Comparison of ENCODE assay signal across 15 mouse cellular contexts in the genomic region with DNA sequence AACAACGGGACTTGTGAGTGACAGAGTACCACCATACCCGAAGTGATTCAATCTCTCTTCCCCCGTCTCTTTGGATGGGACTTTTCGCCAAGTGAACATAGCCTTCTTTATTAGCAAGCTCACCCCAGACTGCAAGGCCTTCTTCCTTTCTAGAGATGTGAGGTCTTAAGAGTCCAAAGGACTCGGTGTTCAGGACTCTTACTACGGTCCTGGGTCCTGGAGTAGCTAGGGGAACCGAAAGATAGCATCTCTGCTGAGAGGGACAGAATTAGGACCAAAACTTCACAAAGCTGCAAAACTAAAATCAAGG. TPM values are rescaled to one million over a fixed set of nuclear protein-coding genes. Genes with fewer than 3 reads are reported as not detected.
DNase-seq lines count a peak whose midpoint lies in the region; ATAC-seq lines count a peak whose summit lies in the region.
"Had no signal": no experiment of that assay in that cellular context is flagged by ENCODE, and none has a peak within 500 bp of the region (broad histone marks: within the 10 kb centered on the region; RNA-seq: fewer than 3 reads in every experiment).

No protein-coding gene starts in this region.

- H3K36me3 ChIP-seq in hindbrain, embryonic 13.5 days: no peaks in the 10 kb centered on the region
- H3K36me3 ChIP-seq in hindbrain, embryonic 11.5 days (ENCODE audit: control insufficient read depth, insufficient read depth, low read length): no peaks in the 10 kb centered on the region
- no peaks in the 10 kb centered on the region for H3K36me3 ChIP-seq in embryonic facial prominence, embryonic 15.5 days
- H3K36me3 ChIP-seq: liver, embryonic 13.5 days had no signal

- WGBS in hindbrain, embryonic 13.5 days: 2% methylated on average over 7 of the region's 7 CpGs
- WGBS in hindbrain, embryonic 11.5 days: 6% methylated on average over 7 of the region's 7 CpGs
- 25% methylated on average over 7 of the region's 7 CpGs for WGBS in embryonic facial prominence, embryonic 15.5 days

- H3K4me2 ChIP-seq in hindbrain, embryonic 13.5 days: peak overlapping the region; percentile 95
- no peak overlapping the region for H3K4me2 ChIP-seq in hindbrain, embryonic 11.5 days (replicated peaks; ENCODE audit: low read depth, low read length)
- H3K4me2 ChIP-seq in embryonic facial prominence, embryonic 15.5 days (replicated peaks): peak overlapping the region; percentile 95; the same call in 1 of the 2 replicates

- H3K27me3 ChIP-seq in hindbrain, embryonic 13.5 days: peaks cover 98% of the 10 kb centered on the region
- peaks cover 77% of the 10 kb centered on the region for H3K27me3 ChIP-seq in hindbrain, embryonic 11.5 days (ENCODE audit: control insufficient read depth, insufficient read depth, low read length)
- peaks cover 92% of the 10 kb centered on the region for H3K27me3 ChIP-seq in embryonic facial prominence, embryonic 15.5 days

- H3K9me3 ChIP-seq in hindbrain, embryonic 13.5 days: no peaks in the 10 kb centered on the region
- H3K9me3 ChIP-seq in hindbrain, embryonic 11.5 days (ENCODE audit: control insufficient read depth, low read length): no peaks in the 10 kb centered on the region
- H3K9me3 ChIP-seq in embryonic facial prominence, embryonic 15.5 days (replicated peaks): no peaks in the 10 kb centered on the region
- H3K9me3 ChIP-seq: liver, embryonic 13.5 days had no signal

- H3K4me3 ChIP-seq in hindbrain, embryonic 13.5 days: peak overlapping the region; percentile 55
- no peak overlapping the region for H3K4me3 ChIP-seq in hindbrain, embryonic 11.5 days (ENCODE audit: low read depth, low read length)
- peak overlapping the region; percentile 59 for H3K4me3 ChIP-seq in embryonic facial prominence, embryonic 15.5 days (replicated peaks)
- H3K4me3 ChIP-seq: erythroblast, embryonic 14.5 days had no signal

- peaks cover 51% of the 10 kb centered on the region for H3K4me1 ChIP-seq in hindbrain, embryonic 13.5 days (replicated peaks)
- H3K4me1 ChIP-seq in hindbrain, embryonic 11.5 days (replicated peaks; ENCODE audit: control insufficient read depth, insufficient read depth, low read length): 0 out of 2 replicates have a peak, but pooled peaks cover 10% of the 10 kb centered on the region
- peaks cover 57% of the 10 kb centered on the region for H3K4me1 ChIP-seq in embryonic facial prominence, embryonic 15.5 days

- no peak for ATAC-seq in hindbrain, embryonic 13.5 days (ENCODE audit: low FRiP score)
- ATAC-seq in hindbrain, embryonic 11.5 days (ENCODE audit: low FRiP score): no peak
- ATAC-seq in embryonic facial prominence, embryonic 15.5 days (ENCODE audit: insufficient number of reproducible peaks, low FRiP score, low TSS enrichment, low read depth): no peak
- no peak for ATAC-seq in megakaryocyte, adult 5-6 weeks (ENCODE audit: poor library complexity, severe bottlenecking)
- ATAC-seq: activated CD4-positive, CD25-positive, alpha-beta regulatory T cell, adult 4 months had no signal

- no peak overlapping the region for H3K27ac ChIP-seq in hindbrain, embryonic 13.5 days
- no peak overlapping the region for H3K27ac ChIP-seq in hindbrain, embryonic 11.5 days (ENCODE audit: low read depth, low read length)
- no peak overlapping the region for H3K27ac ChIP-seq in embryonic facial prominence, embryonic 15.5 days (replicated peaks)
- H3K27ac ChIP-seq: liver, embryonic 13.5 days had no signal

- no peak for DNase-seq in hindbrain, embryonic 11.5 days (ENCODE audit: low spot score)
- DNase-seq in mesoderm, embryonic 11.5 days (ENCODE audit: low read depth, low spot score): peak; percentile 30
- peak; percentile 20 for DNase-seq in retina, embryonic 14.5 days (ENCODE audit: low spot score)
- no peak for DNase-seq in ovary, postnatal 14 days (ENCODE audit: low spot score)
- DNase-seq in urinary bladder, postnatal 36 days (ENCODE audit: low spot score in 2 of 2): no peak
- DNase-seq: cerebellum, adult 11 months; kidney, postnatal 36 days; liver, embryonic 13.5 days; thymus, postnatal 36 days had no signal

- no peak overlapping the region for H3K9ac ChIP-seq in hindbrain, embryonic 13.5 days
- no peak overlapping the region for H3K9ac ChIP-seq in hindbrain, embryonic 11.5 days (ENCODE audit: low read depth, low read length)
- H3K9ac ChIP-seq in embryonic facial prominence, embryonic 15.5 days: no peak overlapping the region
- H3K9ac ChIP-seq: liver, embryonic 13.5 days had no signal

RNA-seq across cellular contexts. Expression of gene Gdnf, which starts 3.7 kb away (rescaled TPM):
- 0.19 and 0.28 TPM in 2 replicates for polyA plus RNA-seq in hindbrain, embryonic 13.5 days (2015; fragmentation: Nextera tagmentation; extraction: Ambion mirVana)
- 0.26 and 0.42 TPM in 2 replicates for polyA plus RNA-seq in hindbrain, embryonic 11.5 days (2014; fragmentation: Nextera tagmentation; extraction: Ambion mirVana)
- 1.1 and 1.3 TPM in 2 replicates for polyA plus RNA-seq in embryonic facial prominence, embryonic 15.5 days (2015; fragmentation: Nextera tagmentation; extraction: Ambion mirVana)
- not detected in 2 replicates for total RNA-seq in megakaryocyte, adult 5-6 weeks (2015)
- not detected in 2 replicates for total RNA-seq in megakaryocyte, adult 5-6 weeks (2017)
- total RNA-seq: megakaryocyte-erythroid progenitor cell, adult 5-6 weeks had no signal
- polyA plus RNA-seq: activated CD4-positive, CD25-positive, alpha-beta regulatory T cell, adult 4 months; erythroblast, embryonic 14.5 days; liver, embryonic 13.5 days had no signal

Comparison
In these comparisons a context has a peak if more than half of its experiments do, and no peak if none do; other contexts are left out.
1. DNase-seq: peak in mesoderm, embryonic 11.5 days (single experiment) and retina, embryonic 14.5 days (single experiment); none in hindbrain, embryonic 11.5 days (single experiment), ovary, postnatal 14 days (single experiment) and urinary bladder, postnatal 36 days (0 of 2).